Mouse (Mus musculus): ENCODE measurements at regions not wholly inside any gene's neighbourhood (a gene's known extent, or its start where the extent isn't known, plus 50 kb on each side); places are given as distances from the start of the nearest gene placed in this dataset.

- Histone ChIP-seq H3K36me3 (no peaks in the 10 kb centered on the region), H3K27me3 (ENCODE audit: low read depth, poor library complexity, severe bottlenecking) (no peaks in the 10 kb centered on the region), H3K27ac (no peak overlapping the region), H3K4me3 (no peak overlapping the region), H3K9me3 (replicated peaks) (no peaks in the 10 kb centered on the region), H3K4me1 (peaks cover 20% of the 10 kb centered on the region)
- no peak for DNase-seq (ENCODE audit: low spot score)
- 53% methylated on average over 4 of the region's 4 CpGs for WGBS
Measured at GRCm38 (mm10) chr4:87448338-87448737, 218.1 kb upstream of the Slc24a2 start.

- WGBS, result 87% methylated on average over 3 of the region's 3 CpGs
- no peak for DNase-seq (ENCODE audit: low spot score)
Measured at GRCm38 (mm10) chr4:87446856-87447255, 216.6 kb upstream of the Slc24a2 start.

DNA sequence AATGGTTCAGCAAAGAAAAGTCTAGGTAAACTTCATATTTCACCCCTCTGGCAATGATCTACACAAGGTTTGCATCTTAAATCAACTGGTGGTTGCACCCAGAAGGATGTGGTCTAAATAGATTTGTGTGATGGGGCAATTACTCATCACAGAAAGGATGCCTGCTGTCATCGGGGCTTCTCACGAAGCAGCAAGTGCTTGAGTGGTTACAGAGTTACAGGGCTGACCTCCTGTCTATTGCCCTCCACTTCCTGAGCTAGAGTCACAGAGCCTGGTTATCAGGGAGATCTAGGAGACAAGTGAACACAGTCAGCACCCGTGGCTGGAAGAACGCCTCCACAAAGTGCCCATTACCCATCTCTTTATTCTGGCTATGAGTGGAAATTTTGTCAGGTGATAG lies 203.9 kb upstream of the Slc24a2 start:
- Histone ChIP-seq H3K9me3 (replicated peaks) (no peaks in the 10 kb centered on the region), H3K27ac (no peak overlapping the region), H3K4me3 (no peak overlapping the region), H3K36me3 (no peaks in the 10 kb centered on the region), H3K27me3 (ENCODE audit: low read depth, poor library complexity, severe bottlenecking) (no peaks in the 10 kb centered on the region), H3K4me1 (no peaks in the 10 kb centered on the region)
- 51% methylated on average over 4 of the region's 4 CpGs for WGBS
- no peak for DNase-seq (ENCODE audit: low spot score)

More at GRCm38 (mm10) chr4:87446856-87447255, 216.6 kb upstream of the Slc24a2 start:
- H3K36me3 ChIP-seq, result no peaks in the 10 kb centered on the region
- no peak overlapping the region for H3K27ac ChIP-seq
- H3K4me1 ChIP-seq, result peaks cover 20% of the 10 kb centered on the region
- H3K9me3 ChIP-seq (replicated peaks), result no peaks in the 10 kb centered on the region
- H3K4me3 ChIP-seq, result no peak overlapping the region
- no peaks in the 10 kb centered on the region for H3K27me3 ChIP-seq (ENCODE audit: low read depth, poor library complexity, severe bottlenecking)

GRCm38 (mm10) chr4:87428374-87428773 lies 198.1 kb upstream of the Slc24a2 start:
- no peaks in the 10 kb centered on the region for H3K36me3 ChIP-seq
- no peak overlapping the region for H3K27ac ChIP-seq
- H3K27me3 ChIP-seq (ENCODE audit: low read depth, poor library complexity, severe bottlenecking), result no peaks in the 10 kb centered on the region
- H3K4me1 ChIP-seq, result no peaks in the 10 kb centered on the region
- 84% methylated on average over 3 of the region's 3 CpGs for WGBS
- H3K9me3 ChIP-seq (replicated peaks), result no peaks in the 10 kb centered on the region
- no peak overlapping the region for H3K4me3 ChIP-seq
- no peak for DNase-seq (ENCODE audit: low spot score)

- Histone ChIP-seq H3K4me1 (peaks cover 11% of the 10 kb centered on the region), H3K36me3 (no peaks in the 10 kb centered on the region), H3K27me3 (ENCODE audit: low read depth, poor library complexity, severe bottlenecking) (no peaks in the 10 kb centered on the region), H3K27ac (no peak overlapping the region), H3K9me3 (replicated peaks) (no peaks in the 10 kb centered on the region), H3K4me3 (no peak overlapping the region)
- WGBS, result 91% methylated on average over 1 of the region's 1 CpGs
- no peak for DNase-seq (ENCODE audit: low spot score)
Measured at GRCm38 (mm10) chr4:87424066-87424465, 193.8 kb upstream of the Slc24a2 start.

DNA sequence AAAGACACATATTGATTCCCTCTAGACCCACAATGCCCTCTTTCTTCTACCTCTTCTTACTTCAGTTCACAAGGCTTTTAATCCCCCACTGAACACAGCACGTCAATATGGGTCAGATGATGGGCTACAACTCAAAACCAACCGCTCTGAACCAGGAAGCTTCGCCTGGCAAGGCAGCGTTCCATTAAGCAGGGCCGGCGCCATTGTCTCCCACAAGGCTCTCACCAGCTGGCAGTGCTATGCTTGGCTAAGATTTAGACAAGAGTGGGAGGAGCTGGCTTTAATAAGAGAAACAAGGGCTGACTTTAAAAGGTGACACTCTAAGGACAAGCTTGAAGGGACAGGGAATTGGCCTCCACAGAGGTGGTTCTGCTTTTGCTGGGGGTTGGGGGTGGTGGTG lies 192.3 kb upstream of the Slc24a2 start:
- 84% methylated on average over 6 of the region's 6 CpGs for WGBS
- H3K27me3 ChIP-seq (ENCODE audit: low read depth, poor library complexity, severe bottlenecking), result no peaks in the 10 kb centered on the region
- H3K4me1 ChIP-seq, result peaks cover 11% of the 10 kb centered on the region
- no peaks in the 10 kb centered on the region for H3K36me3 ChIP-seq
- no peaks in the 10 kb centered on the region for H3K9me3 ChIP-seq (replicated peaks)
- no peak overlapping the region for H3K4me3 ChIP-seq
- no peak overlapping the region for H3K27ac ChIP-seq
- no peak for DNase-seq (ENCODE audit: low spot score)

DNA sequence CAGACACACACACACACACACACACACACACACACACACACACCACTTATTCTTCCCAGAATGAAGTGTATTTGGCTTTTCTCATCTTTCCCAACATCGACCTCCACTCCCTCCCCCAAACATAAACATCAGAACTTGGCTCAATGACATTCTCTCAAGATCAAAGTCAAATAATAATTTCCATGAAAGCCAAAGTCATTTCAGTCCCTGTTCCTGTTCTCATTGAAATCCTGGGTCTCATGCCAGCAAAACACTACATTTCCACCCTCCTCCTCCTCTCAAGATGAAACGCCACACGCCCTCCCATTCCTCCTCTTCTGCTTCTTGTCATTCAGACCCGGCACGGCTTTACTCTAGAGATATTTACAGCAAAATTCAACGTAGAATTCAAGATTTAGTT lies 173.1 kb upstream of the Slc24a2 start:
- no peak overlapping the region for H3K27ac ChIP-seq
- DNase-seq (ENCODE audit: low spot score), result no peak

GRCm38 (mm10) chr4:87402173-87402556 lies 171.9 kb upstream of the Slc24a2 start:
- WGBS, result 82% methylated on average over 7 of the region's 7 CpGs
- Histone ChIP-seq H3K36me3 (no peaks in the 10 kb centered on the region), H3K27ac (no peak overlapping the region; the same call in 1 of the 2 replicates)

More for the DNA sequence above, 173.1 kb upstream of the Slc24a2 start:
- H3K27me3 ChIP-seq (ENCODE audit: low read depth, poor library complexity, severe bottlenecking), result no peaks in the 10 kb centered on the region
- H3K9me3 ChIP-seq (replicated peaks), result no peaks in the 10 kb centered on the region
- peaks cover 15% of the 10 kb centered on the region for H3K4me1 ChIP-seq
- H3K36me3 ChIP-seq, result no peaks in the 10 kb centered on the region
- no peak overlapping the region for H3K4me3 ChIP-seq
- WGBS, result 73% methylated on average over 6 of the region's 6 CpGs

DNA sequence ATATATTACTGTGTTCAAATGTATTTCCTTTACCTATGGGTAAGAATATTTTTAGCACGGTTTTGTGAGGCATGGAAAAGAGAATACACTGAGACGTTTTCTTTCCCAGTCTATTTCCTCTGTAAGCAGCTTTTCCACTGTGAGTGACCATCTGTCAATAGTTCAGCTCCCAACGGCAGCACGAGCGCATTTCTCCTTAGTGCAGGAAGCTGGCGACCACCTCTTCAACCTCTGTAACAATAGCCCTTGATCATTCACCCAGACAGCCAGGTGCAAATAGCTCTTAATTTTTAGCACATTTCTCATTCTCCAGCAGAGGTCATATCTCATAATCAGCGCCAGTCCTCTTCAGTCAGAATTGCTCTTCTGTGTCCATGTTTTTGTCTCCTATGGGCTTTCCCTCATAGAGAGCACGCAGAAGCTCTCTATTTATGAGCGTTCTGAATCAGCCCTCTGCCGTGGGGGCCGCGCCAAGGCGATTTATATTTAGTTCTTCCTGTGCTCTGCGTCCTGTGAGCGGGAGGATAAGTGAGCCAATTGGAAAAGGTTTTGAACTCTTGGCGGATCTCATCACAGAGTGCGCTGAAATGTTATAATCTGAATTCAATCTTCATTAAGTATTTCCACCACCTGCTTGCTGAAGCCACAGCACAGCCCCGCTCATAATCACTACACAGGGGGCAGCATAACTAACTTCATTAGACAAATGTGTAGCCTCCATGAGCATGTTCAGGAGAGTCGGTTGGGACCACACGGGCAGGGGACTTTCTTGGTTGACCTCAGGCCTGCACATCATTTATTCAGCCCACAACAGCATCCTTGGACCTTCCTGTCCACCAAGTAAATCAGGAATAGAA lies 171.3 kb upstream of the Slc24a2 start:
- H3K36me3 ChIP-seq, result no peaks in the 10 kb centered on the region
- WGBS, result 51% methylated on average over 20 of the region's 20 CpGs
- no peaks in the 10 kb centered on the region for H3K9me3 ChIP-seq (replicated peaks)
- no peaks in the 10 kb centered on the region for H3K27me3 ChIP-seq (ENCODE audit: low read depth, poor library complexity, severe bottlenecking)
- peaks cover 15% of the 10 kb centered on the region for H3K4me1 ChIP-seq
- no peak overlapping the region; the same call in 1 of the 2 replicates for H3K4me3 ChIP-seq
- DNase-seq (ENCODE audit: low spot score), result no peak
- peak overlapping the region; percentile 42; the same call in 1 of the 2 replicates for H3K27ac ChIP-seq

More at GRCm38 (mm10) chr4:87402173-87402556, 171.9 kb upstream of the Slc24a2 start:
- no peak for DNase-seq (ENCODE audit: low spot score)
- no peaks in the 10 kb centered on the region for H3K9me3 ChIP-seq (replicated peaks)
- H3K4me3 ChIP-seq, result no peak overlapping the region
- H3K27me3 ChIP-seq (ENCODE audit: low read depth, poor library complexity, severe bottlenecking), result no peaks in the 10 kb centered on the region
- H3K4me1 ChIP-seq, result peaks cover 15% of the 10 kb centered on the region

GRCm38 (mm10) chr4:87386835-87387234 lies 156.6 kb upstream of the Slc24a2 start:
- no peaks in the 10 kb centered on the region for H3K27me3 ChIP-seq (ENCODE audit: low read depth, poor library complexity, severe bottlenecking)
- no peaks in the 10 kb centered on the region for H3K36me3 ChIP-seq
- no peak overlapping the region for H3K4me3 ChIP-seq
- H3K4me1 ChIP-seq, result peaks cover 19% of the 10 kb centered on the region
- no peak for DNase-seq (ENCODE audit: low spot score)
- no peaks in the 10 kb centered on the region for H3K9me3 ChIP-seq (replicated peaks)
- WGBS, result 83% methylated on average over 3 of the region's 3 CpGs
- no peak overlapping the region for H3K27ac ChIP-seq

- no peak overlapping the region for H3K27ac ChIP-seq
- no peaks in the 10 kb centered on the region for H3K36me3 ChIP-seq
- DNase-seq (ENCODE audit: low spot score), result no peak
- no peak overlapping the region for H3K4me3 ChIP-seq
- peaks cover 16% of the 10 kb centered on the region for H3K4me1 ChIP-seq
- no peaks in the 10 kb centered on the region for H3K27me3 ChIP-seq (ENCODE audit: low read depth, poor library complexity, severe bottlenecking)
- WGBS, result 84% methylated on average over 9 of the region's 9 CpGs
- no peaks in the 10 kb centered on the region for H3K9me3 ChIP-seq (replicated peaks)
Measured at GRCm38 (mm10) chr4:87386271-87386670, 156.0 kb upstream of the Slc24a2 start.

DNA sequence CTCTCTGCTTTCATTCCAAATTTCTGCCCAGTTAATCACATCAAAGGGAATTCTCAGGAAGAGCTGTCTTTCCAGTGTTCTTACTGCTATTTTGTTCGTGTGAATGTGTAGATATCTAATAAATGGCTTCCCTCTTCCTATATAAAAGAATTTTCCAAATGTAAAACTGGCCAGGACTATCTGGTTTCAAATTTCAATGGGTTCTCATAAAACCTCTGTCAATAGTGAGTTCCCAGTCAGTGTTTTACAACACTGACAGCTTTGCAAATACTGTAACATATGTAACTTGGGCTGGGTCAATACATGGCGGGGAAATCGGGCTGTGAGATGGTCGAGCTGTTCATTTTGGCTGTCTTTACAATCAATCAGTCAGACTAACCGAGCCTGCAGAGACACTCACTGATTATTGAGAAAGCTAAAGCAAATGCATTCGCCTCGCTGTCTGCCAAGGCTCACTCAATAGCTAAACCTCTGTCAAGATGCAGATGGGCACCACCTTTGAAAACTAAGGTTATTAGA lies 155.0 kb upstream of the Slc24a2 start:
- H3K4me3 ChIP-seq, result no peak overlapping the region
- DNase-seq (ENCODE audit: low spot score), result no peak
- WGBS, result 37% methylated on average over 7 of the region's 7 CpGs

GRCm38 (mm10) chr4:87384469-87385044 lies 154.3 kb upstream of the Slc24a2 start:
- Histone ChIP-seq H3K9me3 (replicated peaks) (no peaks in the 10 kb centered on the region), H3K4me1 (peaks cover 23% of the 10 kb centered on the region), H3K27me3 (ENCODE audit: low read depth, poor library complexity, severe bottlenecking) (no peaks in the 10 kb centered on the region), H3K4me3 (no peak overlapping the region), H3K27ac (no peak overlapping the region), H3K36me3 (no peaks in the 10 kb centered on the region)
- no peak for DNase-seq (ENCODE audit: low spot score)
- 7% methylated on average over 6 of the region's 6 CpGs for WGBS

More for the DNA sequence above, 155.0 kb upstream of the Slc24a2 start:
- Histone ChIP-seq H3K9me3 (replicated peaks) (no peaks in the 10 kb centered on the region), H3K27me3 (ENCODE audit: low read depth, poor library complexity, severe bottlenecking) (no peaks in the 10 kb centered on the region), H3K4me1 (peaks cover 16% of the 10 kb centered on the region), H3K27ac (no peak overlapping the region), H3K36me3 (no peaks in the 10 kb centered on the region)
